Mouse (Mus musculus) forebrain, embryonic 13.5 days (tissue): ENCODE data around the gene Nsd1. TPM values are rescaled to one million over a fixed set of nuclear protein-coding genes. Genes with fewer than 3 reads are reported as not detected.

ENCODE experiments used
- ATAC-seq: fragments of 200-750 bp; cut with Nextera tagmentation; 2 replicates; pipeline ENCODE4 v1.8.0; 2017
- H3K27ac ChIP-seq: fragments of 300-500 bp; sonication (generic); 2 replicates; pipeline ENCODE4 v1.5.1; 2015; ENCODE audit warnings: inconsistent platforms, mild to moderate bottlenecking, moderate library complexity
- H3K27me3 ChIP-seq: fragments of 300-500 bp; sonication (generic); 2 replicates; pipeline ENCODE4 v1.6.1; 2015; ENCODE audit warnings: mild to moderate bottlenecking, inconsistent platforms
- H3K36me3 ChIP-seq: fragments of 300-500 bp; sonication (generic); 2 replicates; pipeline ENCODE4 v1.6.1; 2015; ENCODE audit warnings: mild to moderate bottlenecking, inconsistent platforms; ENCODE audit not compliant: poor library complexity, severe bottlenecking
- H3K4me1 ChIP-seq: fragments of 300-500 bp; sonication (generic); 2 replicates; pipeline ENCODE4 v1.6.1; 2015; ENCODE audit warnings: inconsistent platforms
- H3K4me2 ChIP-seq: fragments of 300-500 bp; sonication (generic); 2 replicates; pipeline ENCODE4 v1.6.1; 2015; ENCODE audit warnings: inconsistent platforms, mild to moderate bottlenecking, moderate library complexity
- H3K4me3 ChIP-seq: fragments of 300-500 bp; sonication (generic); 2 replicates; pipeline ENCODE4 v1.5.1; 2015; ENCODE audit warnings: mild to moderate bottlenecking, inconsistent platforms
- H3K9ac ChIP-seq: fragments of 300-500 bp; sonication (generic); 2 replicates; pipeline ENCODE4 v1.6.1; 2015; ENCODE audit warnings: mild to moderate bottlenecking, inconsistent platforms
- H3K9me3 ChIP-seq: fragments of 300-500 bp; sonication (generic); replicated peaks from 2 replicates; pipeline ENCODE4 v1.6.1; 2016; ENCODE audit warnings: inconsistent platforms
- WGBS: fragments of 180-500 bp; shearing (Covaris S2); methylation state at CpG from one replicate; pipeline ENCODE4 v1.1.7; 2015; 5-methylcytosine and 5-hydroxymethylcytosine counted together
- polyA plus RNA-seq: library from polyadenylated mRNA; unstranded; fragments of >200 nt; fragmentation: Nextera tagmentation; extraction: Ambion mirVana; gene quantifications from 2 replicates; pipeline ENCODE4 v1.2.1, GENCODE M21; 2015

The Nsd1 gene
- polyA plus RNA-seq, 1 experiment from 2014 or later, result 77.2 TPM

DNA sequence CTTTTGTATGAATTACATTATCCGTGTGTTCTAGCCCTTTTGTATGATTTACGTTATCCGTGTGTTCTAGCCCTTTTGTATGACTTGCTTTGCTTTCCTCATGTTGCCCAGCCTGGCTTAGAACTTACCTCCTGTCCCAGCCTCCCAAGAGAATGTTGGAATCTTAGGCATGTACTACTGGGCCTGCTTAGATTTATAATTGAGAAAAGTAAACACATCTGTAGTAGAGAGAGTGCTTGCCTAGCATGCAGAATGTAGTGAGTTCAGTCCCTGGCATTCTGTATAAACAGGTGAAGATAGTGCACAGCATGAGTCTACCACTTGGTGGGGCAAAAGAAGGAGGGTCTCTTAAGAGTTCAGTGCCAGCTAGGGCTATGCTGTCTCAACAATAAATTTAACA, 14.8 kb downstream of the Nsd1 start:
- H3K9me3 ChIP-seq, result no peaks in the 10 kb centered on the region
- no peak overlapping the region for H3K4me2 ChIP-seq
- H3K4me1 ChIP-seq, result no peaks in the 10 kb centered on the region
- H3K27ac ChIP-seq, result no peak overlapping the region
- H3K36me3 ChIP-seq, result peaks cover 75% of the 10 kb centered on the region
- no peak overlapping the region for H3K9ac ChIP-seq
- WGBS, result 96% methylated on average over 3 of the region's 3 CpGs
- ATAC-seq, result no peak
- H3K27me3 ChIP-seq, result no peaks in the 10 kb centered on the region
- H3K4me3 ChIP-seq, result no peak overlapping the region

DNA sequence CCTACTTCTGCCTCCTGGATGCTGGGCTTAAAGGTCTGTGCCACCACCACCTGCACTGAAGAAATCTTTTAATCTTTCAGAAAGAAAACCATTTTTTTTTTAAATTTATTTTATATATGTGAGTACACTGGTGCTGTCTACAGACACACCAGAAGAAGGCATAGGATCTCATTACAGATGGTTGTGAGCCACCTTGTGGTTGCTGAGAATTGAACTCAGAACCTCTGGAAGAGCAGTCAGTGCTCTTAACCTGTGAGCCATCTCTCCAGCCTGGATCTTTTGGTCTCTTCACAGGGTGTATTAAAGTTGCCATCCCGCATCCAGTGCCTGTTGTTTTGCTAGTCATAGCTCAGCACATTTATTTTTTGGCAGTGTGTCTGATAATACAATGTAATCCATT, 21.1 kb downstream of the Nsd1 start:
- H3K27ac ChIP-seq, result no peak overlapping the region
- no peak overlapping the region for H3K9ac ChIP-seq
- no peaks in the 10 kb centered on the region for H3K27me3 ChIP-seq
- no peak overlapping the region for H3K4me3 ChIP-seq
- H3K4me1 ChIP-seq, result no peaks in the 10 kb centered on the region
- H3K36me3 ChIP-seq, result peaks cover 71% of the 10 kb centered on the region
- no peak overlapping the region for H3K4me2 ChIP-seq
- ATAC-seq, result no peak
- WGBS, result 85% methylated on average over 1 of the region's 1 CpGs
- no peaks in the 10 kb centered on the region for H3K9me3 ChIP-seq

DNA sequence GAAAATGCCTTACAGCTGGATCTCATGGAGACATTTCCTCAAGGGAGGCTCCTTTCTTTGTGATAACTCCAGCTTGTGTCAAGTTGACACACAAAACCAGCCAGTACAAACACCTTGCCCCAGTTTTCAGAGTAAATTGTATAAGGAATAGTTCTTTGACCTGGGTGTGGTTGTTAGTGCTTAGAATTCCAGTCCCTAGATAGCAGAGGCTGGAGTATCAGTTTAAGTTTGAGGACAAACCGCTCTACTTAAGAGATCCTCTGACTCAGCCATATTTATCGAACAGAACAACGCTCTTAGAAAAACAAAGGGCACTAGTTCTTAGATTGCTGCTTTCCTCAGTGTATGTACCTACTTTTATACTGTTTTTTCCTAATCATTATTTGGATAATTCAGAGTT, 33.6 kb downstream of the Nsd1 start:
- H3K9me3 ChIP-seq, result no peaks in the 10 kb centered on the region
- WGBS, result 98% methylated on average over 3 of the region's 3 CpGs
- no peak overlapping the region for H3K4me3 ChIP-seq
- H3K27ac ChIP-seq, result no peak overlapping the region
- ATAC-seq, result no peak
- H3K4me1 ChIP-seq, result no peaks in the 10 kb centered on the region
- no peaks in the 10 kb centered on the region for H3K27me3 ChIP-seq
- peaks cover 93% of the 10 kb centered on the region for H3K36me3 ChIP-seq
- no peak overlapping the region for H3K9ac ChIP-seq
- H3K4me2 ChIP-seq, result no peak overlapping the region

DNA sequence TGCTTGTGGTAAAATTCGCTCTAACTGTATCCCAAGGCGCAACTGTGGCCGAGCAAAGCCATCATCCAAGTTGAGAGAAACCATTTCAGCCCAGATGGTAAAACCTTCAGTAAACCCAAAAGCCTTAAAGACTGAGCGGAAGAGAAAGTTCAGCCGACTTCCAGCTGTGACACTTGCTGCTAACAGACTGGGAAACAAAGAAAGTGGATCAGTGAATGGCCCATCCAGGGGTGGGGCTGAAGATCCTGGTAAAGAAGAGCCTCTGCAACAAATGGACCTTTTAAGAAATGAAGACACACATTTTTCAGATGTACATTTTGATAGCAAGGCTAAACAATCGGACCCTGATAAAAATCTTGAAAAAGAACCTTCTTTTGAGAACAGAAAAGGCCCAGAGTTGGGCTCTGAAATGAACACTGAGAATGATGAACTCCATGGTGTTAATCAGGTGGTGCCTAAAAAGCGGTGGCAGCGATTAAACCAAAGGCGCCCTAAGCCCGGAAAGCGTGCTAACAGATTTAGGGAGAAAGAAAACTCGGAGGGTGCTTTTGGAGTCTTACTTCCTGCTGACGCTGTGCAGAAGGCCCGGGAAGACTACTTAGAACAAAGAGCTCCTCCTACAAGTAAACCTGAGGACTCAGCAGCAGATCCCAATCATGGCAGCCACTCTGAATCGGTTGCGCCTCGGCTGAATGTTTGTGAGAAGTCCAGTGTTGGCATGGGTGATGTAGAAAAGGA, 37.9 kb downstream of the Nsd1 start:
- H3K27me3 ChIP-seq, result no peaks in the 10 kb centered on the region
- ATAC-seq, result no peak

DNA sequence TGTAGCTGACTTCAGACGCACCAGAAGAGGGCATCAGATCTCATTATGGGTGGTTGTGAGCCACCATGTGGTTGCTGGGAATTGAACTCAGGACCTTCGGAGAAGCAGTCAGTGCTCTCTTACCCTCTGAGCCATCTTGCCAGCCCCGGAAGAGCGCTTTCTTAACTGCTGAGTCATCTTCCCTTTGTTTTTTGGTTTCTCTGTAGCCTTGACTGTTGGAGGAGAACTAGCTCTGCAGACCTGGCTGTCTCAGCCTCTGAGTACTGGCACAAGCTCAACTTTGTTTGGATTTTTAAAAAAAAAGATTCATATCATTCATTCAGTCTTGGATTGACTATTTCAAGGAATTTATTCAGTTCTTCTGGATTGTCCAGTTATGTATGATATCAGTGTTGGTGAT, 39.7 kb downstream of the Nsd1 start:
- no peaks in the 10 kb centered on the region for H3K9me3 ChIP-seq
- H3K27ac ChIP-seq, result no peak overlapping the region
- peaks cover 5% of the 10 kb centered on the region; the same call in 1 of the 2 replicates for H3K4me1 ChIP-seq
- no peak overlapping the region for H3K4me3 ChIP-seq
- no peak overlapping the region for H3K9ac ChIP-seq
- H3K4me2 ChIP-seq, result no peak overlapping the region
- H3K27me3 ChIP-seq, result no peaks in the 10 kb centered on the region
- 88% methylated on average over 4 of the region's 4 CpGs for WGBS
- no peak for ATAC-seq
- H3K36me3 ChIP-seq, result peaks cover 54% of the 10 kb centered on the region

More for the DNA sequence above, 37.9 kb downstream of the Nsd1 start:
- no peak overlapping the region for H3K27ac ChIP-seq
- WGBS, result 87% methylated on average over 17 of the region's 17 CpGs
- H3K4me3 ChIP-seq, result no peak overlapping the region
- H3K9ac ChIP-seq, result no peak overlapping the region
- H3K4me2 ChIP-seq, result no peak overlapping the region
- no peaks in the 10 kb centered on the region for H3K9me3 ChIP-seq
- peaks cover 69% of the 10 kb centered on the region for H3K36me3 ChIP-seq
- H3K4me1 ChIP-seq, result peaks cover 5% of the 10 kb centered on the region; the same call in 1 of the 2 replicates

DNA sequence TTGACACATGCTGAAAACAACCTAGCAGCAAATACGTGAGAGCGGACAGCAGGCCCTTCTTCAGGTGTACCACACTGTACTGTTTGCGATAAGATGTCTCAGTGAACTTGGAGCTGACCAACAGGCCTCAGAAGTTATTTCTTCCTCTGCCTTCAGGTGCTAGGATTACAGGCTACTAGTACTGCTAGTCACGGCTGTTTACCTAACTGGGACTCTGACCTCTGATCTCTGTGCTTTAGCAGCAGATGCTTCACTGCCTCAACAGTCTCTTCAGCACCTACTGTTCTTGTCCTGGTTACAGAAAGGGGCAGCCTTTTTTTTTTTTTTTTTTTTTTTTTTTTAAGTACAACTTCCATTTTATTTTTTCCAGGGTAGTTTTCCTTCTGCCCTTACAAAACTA, 43.2 kb downstream of the Nsd1 start:
- Histone ChIP-seq H3K4me3 (no peak overlapping the region), H3K27me3 (no peaks in the 10 kb centered on the region), H3K4me2 (no peak overlapping the region), H3K27ac (no peak overlapping the region), H3K36me3 (peaks cover 23% of the 10 kb centered on the region), H3K9ac (no peak overlapping the region), H3K4me1 (peaks cover 5% of the 10 kb centered on the region; the same call in 1 of the 2 replicates), H3K9me3 (no peaks in the 10 kb centered on the region)
- 90% methylated on average over 4 of the region's 4 CpGs for WGBS
- ATAC-seq, result no peak

DNA sequence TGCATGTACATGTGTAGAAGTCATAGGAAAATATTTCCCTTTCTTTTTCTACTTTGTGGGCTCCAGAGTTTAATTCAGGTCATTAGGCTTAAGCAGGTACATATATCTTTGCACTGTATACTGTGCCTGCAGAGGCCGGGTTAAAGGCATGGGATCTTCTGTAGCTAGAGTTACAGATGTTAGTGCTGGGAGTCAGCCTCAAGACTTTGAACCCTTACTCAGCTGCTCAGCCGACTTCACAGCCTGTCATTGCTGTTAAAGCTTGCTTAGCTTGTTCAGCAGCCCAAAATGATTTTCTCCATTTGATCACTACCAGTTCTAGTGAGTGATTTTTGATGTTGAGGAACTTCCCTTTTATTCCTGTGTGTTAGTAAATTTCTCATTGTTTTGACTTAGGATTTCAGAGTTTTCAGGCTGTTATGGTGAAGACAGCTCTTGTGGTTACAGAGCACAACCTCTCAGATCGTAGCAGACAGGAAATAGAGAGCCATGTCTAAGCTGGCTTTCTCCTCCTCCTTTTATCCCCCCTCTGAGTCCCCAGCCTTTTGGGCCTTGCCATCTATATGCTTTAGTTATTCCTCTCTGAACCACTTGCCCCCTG, 45.6 kb downstream of the Nsd1 start:
- no peak overlapping the region for H3K27ac ChIP-seq
- ATAC-seq, result no peak
- WGBS, result 86% methylated on average over 3 of the region's 3 CpGs

DNA sequence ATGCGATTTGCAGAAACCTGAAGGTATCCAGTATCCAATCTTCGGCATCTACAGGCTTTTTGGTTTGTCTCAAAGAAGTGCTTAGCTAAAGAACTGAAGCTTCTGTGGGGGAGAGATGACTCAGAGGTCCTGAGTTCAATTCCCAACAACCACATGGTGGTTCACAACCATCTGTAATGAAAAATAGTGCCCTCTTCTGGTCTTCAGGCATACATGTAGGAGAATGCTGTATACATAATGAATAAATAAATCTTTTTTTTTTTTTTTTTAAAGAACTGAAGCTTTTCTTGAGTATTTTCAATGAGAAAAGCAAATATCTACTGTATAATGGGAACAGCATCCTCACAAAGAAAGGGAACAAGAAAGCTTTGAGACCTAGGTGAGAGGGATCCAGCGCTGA, 49.1 kb downstream of the Nsd1 start:
- H3K9ac ChIP-seq, result no peak overlapping the region
- 96% methylated on average over 3 of the region's 3 CpGs for WGBS

More for the DNA sequence above, 45.6 kb downstream of the Nsd1 start:
- Histone ChIP-seq H3K4me3 (no peak overlapping the region), H3K4me1 (peaks cover 5% of the 10 kb centered on the region; the same call in 1 of the 2 replicates), H3K36me3 (peaks cover 12% of the 10 kb centered on the region), H3K9ac (no peak overlapping the region), H3K4me2 (no peak overlapping the region), H3K9me3 (no peaks in the 10 kb centered on the region), H3K27me3 (no peaks in the 10 kb centered on the region)

DNA sequence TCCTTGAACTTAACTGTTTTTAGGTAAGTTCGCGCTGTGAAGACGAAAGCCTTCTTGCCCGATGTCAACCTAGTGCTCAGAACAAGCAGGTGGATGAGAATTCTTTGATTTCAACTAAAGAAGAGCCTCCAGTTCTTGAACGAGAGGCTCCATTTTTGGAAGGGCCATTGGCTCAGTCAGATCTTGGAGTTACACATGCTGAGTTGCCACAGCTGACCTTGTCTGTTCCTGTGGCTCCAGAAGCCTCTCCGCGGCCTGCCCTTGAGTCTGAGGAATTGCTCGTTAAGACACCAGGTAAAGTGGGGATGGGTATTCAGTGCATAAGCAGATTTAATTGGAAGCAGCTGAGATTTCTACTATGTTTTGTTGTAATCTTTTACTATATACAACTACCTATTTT, 51.9 kb downstream of the Nsd1 start:
- no peak overlapping the region for H3K27ac ChIP-seq
- peaks cover 52% of the 10 kb centered on the region for H3K36me3 ChIP-seq
- H3K4me2 ChIP-seq, result no peak overlapping the region
- no peak for ATAC-seq
- H3K4me1 ChIP-seq, result no peaks in the 10 kb centered on the region
- H3K9ac ChIP-seq, result no peak overlapping the region
- H3K9me3 ChIP-seq, result no peaks in the 10 kb centered on the region
- 93% methylated on average over 8 of the region's 8 CpGs for WGBS
- H3K27me3 ChIP-seq, result no peaks in the 10 kb centered on the region
- H3K4me3 ChIP-seq, result no peak overlapping the region

More for the DNA sequence above, 49.1 kb downstream of the Nsd1 start:
- H3K4me2 ChIP-seq, result no peak overlapping the region
- ATAC-seq, result no peak
- no peaks in the 10 kb centered on the region for H3K9me3 ChIP-seq
- no peak overlapping the region for H3K27ac ChIP-seq
- H3K36me3 ChIP-seq, result peaks cover 34% of the 10 kb centered on the region
- H3K4me1 ChIP-seq, result no peaks in the 10 kb centered on the region
- no peaks in the 10 kb centered on the region for H3K27me3 ChIP-seq
- H3K4me3 ChIP-seq, result no peak overlapping the region

DNA sequence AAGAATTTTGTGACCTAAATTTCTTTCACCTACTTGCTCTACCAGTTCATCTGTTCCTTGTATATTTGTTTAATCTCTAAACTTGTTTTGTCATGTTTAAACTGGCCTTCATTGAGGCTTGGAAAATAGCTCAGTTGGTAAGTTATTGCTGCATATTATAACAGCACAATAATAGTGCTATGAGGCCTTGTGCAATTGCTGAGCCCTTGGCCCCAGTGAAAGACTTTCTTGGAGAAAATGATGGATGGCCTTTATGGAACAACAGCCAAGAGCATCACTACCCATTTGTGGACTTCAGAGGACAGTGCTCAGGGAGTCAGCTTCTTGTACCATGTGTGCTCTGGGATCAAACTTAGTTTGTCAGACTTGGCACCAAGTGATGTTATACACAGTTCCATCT, 52.5 kb downstream of the Nsd1 start:
- Histone ChIP-seq H3K4me3 (no peak overlapping the region), H3K9ac (no peak overlapping the region), H3K9me3 (no peaks in the 10 kb centered on the region), H3K27me3 (no peaks in the 10 kb centered on the region), H3K4me2 (no peak overlapping the region), H3K36me3 (peaks cover 50% of the 10 kb centered on the region), H3K4me1 (no peaks in the 10 kb centered on the region), H3K27ac (no peak overlapping the region)
- ATAC-seq, result no peak

DNA sequence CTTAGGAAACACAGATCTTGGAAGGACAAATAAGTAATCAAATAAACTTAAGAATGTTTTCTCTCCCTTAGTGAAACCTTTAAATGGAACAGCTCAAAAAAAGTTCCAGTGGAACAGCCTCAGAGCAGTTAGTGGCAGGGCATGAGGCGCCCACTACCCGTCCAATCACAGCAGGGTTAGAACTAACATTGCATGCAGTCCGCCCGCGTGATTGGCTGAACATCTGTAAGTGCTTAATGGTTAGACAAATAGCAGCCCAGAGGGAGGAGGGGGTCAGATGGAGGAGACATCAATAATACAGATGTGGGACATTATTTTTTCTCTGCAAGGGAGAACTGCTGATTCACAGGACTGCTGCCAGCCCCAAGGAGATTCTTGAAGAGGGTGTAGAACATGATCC, 67.6 kb downstream of the Nsd1 start:
- peaks cover 56% of the 10 kb centered on the region for H3K36me3 ChIP-seq
- H3K27me3 ChIP-seq, result no peaks in the 10 kb centered on the region
- no peak overlapping the region for H3K27ac ChIP-seq
- no peak overlapping the region for H3K4me2 ChIP-seq
- ATAC-seq, result no peak
- no peak overlapping the region for H3K4me3 ChIP-seq
- no peaks in the 10 kb centered on the region for H3K9me3 ChIP-seq
- no peak overlapping the region for H3K9ac ChIP-seq
- WGBS, result 89% methylated on average over 5 of the region's 5 CpGs
- H3K4me1 ChIP-seq, result no peaks in the 10 kb centered on the region

DNA sequence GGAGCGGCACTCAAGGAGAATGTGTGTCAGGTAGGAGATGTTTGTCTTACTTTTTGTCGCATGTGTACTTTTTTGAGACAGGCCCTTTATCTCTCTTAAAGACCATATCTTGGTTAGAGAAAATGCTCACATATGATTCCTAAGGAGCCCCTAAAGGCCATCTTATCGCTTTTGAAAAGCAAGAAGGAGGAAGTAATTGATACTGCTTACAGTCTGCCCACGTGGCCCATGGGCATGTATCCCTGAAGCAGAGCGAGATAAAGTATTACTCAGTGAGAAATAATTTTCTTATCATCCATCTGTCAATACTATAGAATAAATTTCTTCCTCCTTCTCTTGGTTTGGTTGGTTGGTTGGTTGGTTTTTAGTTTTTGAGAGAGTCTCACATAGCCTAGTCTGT, 68.1 kb downstream of the Nsd1 start:
- H3K4me1 ChIP-seq, result no peaks in the 10 kb centered on the region
- H3K9ac ChIP-seq, result no peak overlapping the region
- no peaks in the 10 kb centered on the region for H3K27me3 ChIP-seq
- no peak overlapping the region for H3K27ac ChIP-seq
- H3K36me3 ChIP-seq, result peaks cover 57% of the 10 kb centered on the region
- H3K4me2 ChIP-seq, result no peak overlapping the region
- 94% methylated on average over 5 of the region's 5 CpGs for WGBS
- no peak for ATAC-seq
- H3K4me3 ChIP-seq, result no peak overlapping the region
- no peaks in the 10 kb centered on the region for H3K9me3 ChIP-seq

DNA sequence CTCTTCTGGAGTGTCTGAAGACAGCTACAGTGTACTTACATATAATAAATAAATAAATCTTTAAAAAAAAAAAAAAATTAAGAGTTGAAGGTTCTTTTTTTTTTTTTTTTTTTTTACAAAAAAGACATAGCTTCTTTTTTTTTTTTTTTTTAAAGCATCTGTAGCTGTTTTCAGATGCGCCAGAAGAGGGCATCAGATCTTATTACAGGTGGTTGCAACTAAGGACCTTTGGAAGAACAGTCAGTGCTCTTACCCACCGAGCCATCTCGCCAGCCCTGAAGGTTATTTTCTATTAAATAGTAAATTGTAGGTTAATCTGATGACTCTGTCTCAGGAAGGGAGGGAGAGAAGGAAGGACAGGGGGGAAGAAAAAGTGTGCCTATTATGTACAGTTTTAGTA, 79.3 kb downstream of the Nsd1 start:
- H3K27me3 ChIP-seq, result no peaks in the 10 kb centered on the region
- no peak overlapping the region for H3K27ac ChIP-seq
- 83% methylated on average over 3 of the region's 3 CpGs for WGBS
- no peak for ATAC-seq
- no peaks in the 10 kb centered on the region for H3K9me3 ChIP-seq
- no peak overlapping the region for H3K4me3 ChIP-seq
- H3K36me3 ChIP-seq, result peaks cover 78% of the 10 kb centered on the region
- H3K4me2 ChIP-seq, result no peak overlapping the region
- H3K9ac ChIP-seq, result no peak overlapping the region
- H3K4me1 ChIP-seq, result no peaks in the 10 kb centered on the region
